Mouse (Mus musculus) MEL (cell line): ENCODE measurements around the gene Tekt4. TPM values are rescaled to one million over a fixed set of nuclear protein-coding genes. Genes with fewer than 3 reads are reported as not detected.

ENCODE experiments used
- DNase-seq: peaks from one replicate; pipeline ENCODE4 v3.0.0; 2011; ENCODE audit warnings: low read depth, low spot score
- H3K27ac ChIP-seq: 2 replicates; pipeline ENCODE4 v1.5.1; 2012; ENCODE audit warnings: low read depth, mild to moderate bottlenecking, control low read depth, low read length, moderate library complexity; ENCODE audit not compliant: control insufficient read depth
- H3K27me3 ChIP-seq, 2 experiments: fragments of 150-350 bp in 1 of 2; sonication (generic) in 1 of 2; 2 replicates each; pipeline ENCODE4 v1.6.1; 2012; ENCODE audit warnings: low read length in 2 of 2, mild to moderate bottlenecking in 2 of 2, improper control_type of control experiment in 1 of 2, moderate library complexity in 1 of 2; ENCODE audit not compliant: insufficient read depth in 2 of 2, control insufficient read depth in 1 of 2
- H3K36me3 ChIP-seq, 2 experiments: 2 replicates each; pipeline ENCODE4 v1.6.1; 2012 to 2014; ENCODE audit warnings: low read length in 2 of 2, improper control_type of control experiment in 1 of 2, inconsistent platforms in 1 of 2, mild to moderate bottlenecking in 1 of 2; ENCODE audit not compliant: insufficient read depth in 2 of 2, control insufficient read depth in 1 of 2
- H3K4me1 ChIP-seq, 2 experiments: fragments of 150-350 bp in 1 of 2; sonication (generic) in 1 of 2; 2 replicates each; pipeline ENCODE4 v1.6.1; 2012; ENCODE audit warnings: low read length in 2 of 2, improper control_type of control experiment in 1 of 2, mild to moderate bottlenecking in 1 of 2; ENCODE audit not compliant: insufficient read depth in 2 of 2, control insufficient read depth in 1 of 2
- H3K4me3 ChIP-seq, 2 experiments: fragments of 150-350 bp in 1 of 2; sonication (generic) in 1 of 2; 2 replicates each; pipeline ENCODE4 v1.5.1; 2012; ENCODE audit warnings: low read depth in 2 of 2, low read length in 2 of 2, mild to moderate bottlenecking in 2 of 2, moderate library complexity in 2 of 2, control low read depth in 1 of 2, improper control_type of control experiment in 1 of 2; ENCODE audit not compliant: control insufficient read depth in 1 of 2, insufficient read depth in 1 of 2
- H3K79me2 ChIP-seq: 2 replicates; pipeline ENCODE4 v1.6.1; 2012; ENCODE audit warnings: mild to moderate bottlenecking, low read length, moderate library complexity; ENCODE audit not compliant: control insufficient read depth, poor library complexity, insufficient read depth
- H3K9ac ChIP-seq: 2 replicates; pipeline ENCODE4 v1.6.1; 2012; ENCODE audit warnings: low read depth, mild to moderate bottlenecking, control low read depth, low read length, moderate library complexity; ENCODE audit not compliant: control insufficient read depth, poor library complexity, severe bottlenecking
- H3K9me3 ChIP-seq: fragments of 150-350 bp; sonication (generic); replicated peaks from 2 replicates; pipeline ENCODE4 v1.6.1; 2012; ENCODE audit warnings: mild to moderate bottlenecking, low read length, improper control_type of control experiment, moderate library complexity; ENCODE audit not compliant: insufficient read depth
- BHLHE40 ChIP-seq: IDR thresholded peaks from 2 replicates; pipeline ENCODE4 v1.6.1; 2012; ENCODE audit warnings: low read depth, mild to moderate bottlenecking, inconsistent platforms, low read length, improper control_type of control experiment, borderline replicate concordance
- CHD1 ChIP-seq: IDR thresholded peaks from 2 replicates; pipeline ENCODE4 v1.6.1; 2012; ENCODE audit warnings: low read depth, mild to moderate bottlenecking, inconsistent platforms, low read length, improper control_type of control experiment
- CHD2 ChIP-seq: IDR thresholded peaks from 2 replicates; pipeline ENCODE4 v1.6.1; 2011; ENCODE audit warnings: low read length, improper control_type of control experiment
- ELF1 ChIP-seq: IDR thresholded peaks from 2 replicates; pipeline ENCODE4 v1.6.1; 2014; ENCODE audit warnings: low read depth, mild to moderate bottlenecking, inconsistent platforms, low read length, improper control_type of control experiment, moderate library complexity
- EP300 ChIP-seq, 2 experiments: IDR thresholded peaks; 2 replicates each; pipeline ENCODE4 v1.6.1; 2011; ENCODE audit warnings: improper control_type of control experiment in 2 of 2, low read length in 2 of 2, low read depth in 1 of 2, mild to moderate bottlenecking in 1 of 2
- GATA1 ChIP-seq: IDR thresholded peaks from 2 replicates; pipeline ENCODE4 v1.6.1; 2011; ENCODE audit warnings: low read depth, low read length, improper control_type of control experiment
- JUND ChIP-seq: IDR thresholded peaks from 2 replicates; pipeline ENCODE4 v1.6.1; 2011; ENCODE audit warnings: low read depth, mild to moderate bottlenecking, improper control_type of control experiment, low read length
- KAT2A ChIP-seq: conservative IDR thresholded peaks from 2 replicates; pipeline ENCODE4 v1.6.1; 2012; ENCODE audit warnings: low read depth, low read length, improper control_type of control experiment, inconsistent platforms
- MAFK ChIP-seq: IDR thresholded peaks from 2 replicates; pipeline ENCODE4 v1.6.1; 2011; ENCODE audit warnings: low read depth, mild to moderate bottlenecking, low read length, improper control_type of control experiment, borderline replicate concordance
- MAX ChIP-seq: IDR thresholded peaks from 2 replicates; pipeline ENCODE4 v1.6.1; 2011; ENCODE audit warnings: low read length, improper control_type of control experiment
- MAZ ChIP-seq: IDR thresholded peaks from 2 replicates; pipeline ENCODE4 v1.6.1; 2012; ENCODE audit warnings: low read depth, mild to moderate bottlenecking, inconsistent platforms, low read length, improper control_type of control experiment
- MEF2A ChIP-seq: IDR thresholded peaks from 2 replicates; pipeline ENCODE4 v1.6.1; 2014; ENCODE audit warnings: low read depth, mild to moderate bottlenecking, inconsistent platforms, low read length, improper control_type of control experiment; ENCODE audit not compliant: poor library complexity, insufficient replicate concordance, severe bottlenecking; ENCODE audit errors: extremely low read depth
- MXI1 ChIP-seq: IDR thresholded peaks from 2 replicates; pipeline ENCODE4 v1.6.1; 2011; ENCODE audit warnings: mild to moderate bottlenecking, low read depth, low read length, improper control_type of control experiment
- MYC ChIP-seq: IDR thresholded peaks from 2 replicates; pipeline ENCODE4 v1.6.1; 2011; ENCODE audit warnings: low read depth, mild to moderate bottlenecking, low read length, improper control_type of control experiment, moderate library complexity
- NELFE ChIP-seq: IDR thresholded peaks from 2 replicates; pipeline ENCODE4 v1.6.1; 2011; ENCODE audit warnings: low read depth, low read length, improper control_type of control experiment
- POLR2AphosphoS2 ChIP-seq: IDR thresholded peaks from 2 replicates; pipeline ENCODE4 v1.6.1; 2011; ENCODE audit warnings: low read length, improper control_type of control experiment
- RAD21 ChIP-seq: IDR thresholded peaks from 2 replicates; pipeline ENCODE4 v1.6.1; 2011; ENCODE audit warnings: mild to moderate bottlenecking, low read depth, low read length, improper control_type of control experiment
- SIN3A ChIP-seq: IDR thresholded peaks from 2 replicates; pipeline ENCODE4 v1.6.1; 2012; ENCODE audit warnings: low read length, improper control_type of control experiment, inconsistent platforms
- SMC3 ChIP-seq: IDR thresholded peaks from 2 replicates; pipeline ENCODE4 v1.6.1; 2011; ENCODE audit warnings: low read depth, low read length, improper control_type of control experiment
- TAL1 ChIP-seq: IDR thresholded peaks from 2 replicates; pipeline ENCODE4 v1.6.1; 2012; ENCODE audit warnings: mild to moderate bottlenecking, inconsistent platforms, low read length, moderate library complexity, mixed read lengths
- TBP ChIP-seq: IDR thresholded peaks from 2 replicates; pipeline ENCODE4 v1.8.0; 2011; ENCODE audit warnings: low read depth, low read length, improper control_type of control experiment
- TCF12 ChIP-seq: IDR thresholded peaks from 2 replicates; pipeline ENCODE4 v1.6.1; 2014; ENCODE audit warnings: low read depth, mild to moderate bottlenecking, inconsistent platforms, low read length, improper control_type of control experiment, moderate library complexity
- UBTF ChIP-seq: IDR thresholded peaks from 2 replicates; pipeline ENCODE4 v1.6.1; 2012; ENCODE audit warnings: low read depth, mild to moderate bottlenecking, inconsistent platforms, low read length, improper control_type of control experiment, moderate library complexity, borderline replicate concordance; ENCODE audit not compliant: insufficient read depth
- USF1 ChIP-seq: IDR thresholded peaks from 2 replicates; pipeline ENCODE4 v1.6.1; 2014; ENCODE audit warnings: low read depth, mild to moderate bottlenecking, inconsistent platforms, low read length, improper control_type of control experiment, moderate library complexity
- USF2 ChIP-seq, 2 experiments: IDR thresholded peaks; 2 replicates each; pipeline ENCODE4 v1.6.1; 2011 to 2012; ENCODE audit warnings: improper control_type of control experiment in 2 of 2, low read length in 2 of 2, borderline replicate concordance in 1 of 2, inconsistent platforms in 1 of 2, low read depth in 1 of 2, mild to moderate bottlenecking in 1 of 2; ENCODE audit not compliant: insufficient read depth in 1 of 2
- ZC3H11A ChIP-seq: IDR thresholded peaks from 2 replicates; pipeline ENCODE4 v1.6.1; 2012; ENCODE audit warnings: low read depth, mild to moderate bottlenecking, inconsistent platforms, low read length, improper control_type of control experiment
- ZKSCAN1 ChIP-seq: IDR thresholded peaks from 2 replicates; pipeline ENCODE4 v1.6.1; 2012; ENCODE audit warnings: low read depth, mild to moderate bottlenecking, inconsistent platforms, low read length, improper control_type of control experiment, moderate library complexity
- ZMIZ1 ChIP-seq: IDR thresholded peaks from 2 replicates; pipeline ENCODE4 v1.6.1; 2012; ENCODE audit warnings: low read depth, mild to moderate bottlenecking, inconsistent platforms, low read length, improper control_type of control experiment, moderate library complexity
- ZNF384 ChIP-seq: IDR thresholded peaks from 2 replicates; pipeline ENCODE4 v1.6.1; 2012; ENCODE audit warnings: low read depth, mild to moderate bottlenecking, inconsistent platforms, low read length, improper control_type of control experiment
- polyA plus RNA-seq, 2 experiments: library from polyadenylated mRNA; stranded (reverse) in 1 of 2; unstranded in 1 of 2; fragments of >175 nt in 1 of 2; fragments of >200 nt in 1 of 2; gene quantifications; 2 replicates each; pipeline versions ENCODE4 v1.2.1 to v1.2.4; 2012; ENCODE audit warnings: low replicate concordance in 2 of 2, low read depth in 1 of 2; ENCODE audit not compliant: insufficient read length in 2 of 2, insufficient read depth in 1 of 2, missing spikeins in 1 of 2
- total RNA-seq: library from RNA; depleted of rRNA; stranded (reverse); fragments of 300-350 nt; gene quantifications from 2 replicates; pipeline ENCODE4 v1.2.3, GENCODE M21; 2012

The Tekt4 gene
- total and polyA plus RNA-seq, 3 experiments: not detected

DNA sequence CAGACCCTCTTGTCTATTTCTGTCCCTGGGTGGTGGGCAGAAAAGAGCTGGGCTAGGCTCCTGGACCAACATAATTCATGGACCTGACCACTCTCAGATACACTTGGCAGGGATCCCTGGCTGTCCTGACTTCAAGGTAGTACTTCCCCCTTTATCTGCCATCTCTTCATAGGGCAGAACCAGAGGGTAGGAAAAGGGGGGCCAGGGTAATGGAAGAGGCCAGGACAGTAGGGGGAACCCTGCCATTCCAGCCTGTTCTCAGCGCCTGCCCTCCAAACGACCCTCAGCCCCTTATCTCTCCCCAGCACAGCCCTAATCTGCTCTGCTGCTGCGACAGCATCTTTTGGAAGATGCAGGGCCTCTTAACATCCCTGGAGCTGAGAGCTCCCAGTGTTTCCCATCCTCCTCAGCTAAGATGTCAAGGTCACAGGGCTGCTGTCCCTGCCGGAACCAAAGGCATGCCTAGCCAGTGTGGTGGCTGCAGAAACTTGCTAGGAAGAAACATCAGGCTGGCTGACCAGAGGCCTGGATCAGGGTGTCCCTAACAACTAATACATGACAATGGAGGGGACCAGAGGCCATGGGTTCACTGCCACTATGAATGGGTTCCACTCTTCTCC lies 9.0 kb downstream of the Tekt4 start:
- no peak overlapping the region for H3K27ac ChIP-seq
- no peaks in the 10 kb centered on the region for H3K4me1 ChIP-seq
- H3K27me3 ChIP-seq: peaks cover 2 to 3% of the 10 kb centered on the region in 2 experiments; a peak in 3 of 4 replicates
- no peak overlapping the region for H3K9ac ChIP-seq
- no peak for DNase-seq
- H3K4me3 ChIP-seq: no peak overlapping the region
- H3K9me3 ChIP-seq: no peaks in the 10 kb centered on the region
- no peaks in the 10 kb centered on the region for H3K79me2 ChIP-seq
- TF ChIP-seq ZC3H11A (no peak), TCF12 (no peak), POLR2AphosphoS2 (no peak), JUND (no peak), ZMIZ1 (no peak), MAX (no peak), SMC3 (no peak), TAL1 (no peak), SIN3A (no peak), TBP (no peak), ZNF384 (no peak), MAZ (no peak), UBTF (no peak), USF2 (IDR thresholded peaks at IDR 0.05; ENCODE audit: borderline replicate concordance in 1 of 2, insufficient read depth in 1 of 2, low read depth in 1 of 2, low read length in 2 of 2) (no peak), ZKSCAN1 (no peak), RAD21 (no peak)
- no peaks in the 10 kb centered on the region for H3K36me3 ChIP-seq

DNA sequence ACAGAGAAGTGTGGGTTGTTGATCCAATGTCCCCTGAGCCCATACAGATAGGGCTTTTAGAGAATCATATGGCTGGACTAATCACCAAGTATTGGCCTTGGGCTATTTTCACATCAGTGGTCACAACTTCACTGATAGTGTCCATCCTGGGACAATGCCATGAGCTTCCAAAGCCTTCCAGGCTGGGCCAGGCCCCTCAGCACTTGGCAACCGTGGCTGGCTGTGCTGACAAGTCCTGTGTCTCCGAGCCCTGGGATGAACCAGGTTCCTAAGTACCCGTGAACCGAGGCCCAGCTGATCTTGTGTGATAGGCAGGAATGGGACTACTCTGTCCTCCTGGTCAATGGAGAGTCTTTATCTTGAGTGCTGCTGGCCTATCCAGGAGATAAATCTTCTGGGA lies 9.7 kb downstream of the Tekt4 start:
- Histone ChIP-seq H3K4me1 (no peaks in the 10 kb centered on the region), H3K9me3 (no peaks in the 10 kb centered on the region), H3K27ac (no peak overlapping the region), H3K9ac (no peak overlapping the region), H3K36me3 (no peaks in the 10 kb centered on the region), H3K27me3 (peaks cover 2 to 3% of the 10 kb centered on the region in 2 experiments; a peak in 3 of 4 replicates), H3K4me3 (no peak overlapping the region), H3K79me2 (no peaks in the 10 kb centered on the region)
- TF ChIP-seq ZKSCAN1 (no peak), TCF12 (no peak), MAX (no peak), KAT2A (no peak), MEF2A (no peak), BHLHE40 (no peak), CHD1 (no peak), NELFE (no peak), MAFK (no peak), USF1 (no peak), EP300 (IDR thresholded peaks at IDR 0.05; ENCODE audit: low read depth in 1 of 2, low read length in 2 of 2) (no peak), CHD2 (no peak), MYC (no peak), GATA1 (no peak), MXI1 (no peak), ELF1 (no peak), ZNF384 (no peak)
- DNase-seq: no peak
